8 mouse cellular contexts compared by ENCODE assay signal in genomic region chr11:107510362-107511269, GRCm38 (mm10). TPM values are rescaled to one million over a fixed set of nuclear protein-coding genes. Genes with fewer than 3 reads are reported as not detected.
DNase-seq lines count a peak whose midpoint lies in the region; ATAC-seq and TF ChIP-seq lines count a peak whose summit lies in the region.

No protein-coding gene starts in this region.

- TF ChIP-seq POLR2A in myocyte (IDR thresholded peaks at IDR 0.05; ENCODE audit: insufficient read length, low read depth): no peak

- no peak overlapping the region for H3ac ChIP-seq in myocyte (ENCODE audit: control insufficient read depth, insufficient read length)

- H3K27me3 ChIP-seq in forebrain, embryonic 16.5 days (replicated peaks; ENCODE audit: control insufficient read depth, insufficient read depth, low read length): no peaks in the 10 kb centered on the region
- H3K27me3 ChIP-seq in hindbrain, embryonic 13.5 days: peaks cover 14% of the 10 kb centered on the region; the same call in 1 of the 2 replicates
- no peaks in the 10 kb centered on the region for H3K27me3 ChIP-seq in liver, embryonic 13.5 days
- no peaks in the 10 kb centered on the region for H3K27me3 ChIP-seq in myocyte (ENCODE audit: control insufficient read depth, insufficient read depth, insufficient read length)

- WGBS in forebrain, embryonic 16.5 days: 7% methylated on average over 18 of the region's 18 CpGs
- whole genome bisulfite sequencing in hindbrain, embryonic 13.5 days: 3% methylated on average over 18 of the region's 18 CpGs
- 3% methylated on average over 18 of the region's 18 CpGs for WGBS in liver, embryonic 13.5 days (ENCODE audit: insufficient replicate concordance)

- DNase-seq in 3134 (ENCODE audit: extremely low read depth, insufficient read length, low spot score): peak; percentile 23
- DNase-seq in ZHBTc4 (ENCODE audit: low read depth, low spot score): peak; percentile 100
- no peak for DNase-seq in liver, embryonic 13.5 days
- no peak for DNase-seq in layer of hippocampus, adult 2 months (ENCODE audit: low spot score in 2 of 2)

- H3K4me2 ChIP-seq in forebrain, embryonic 16.5 days (ENCODE audit: low read length): 0 out of 2 replicates have a peak overlapping the region, but pooled peaks have one; percentile 4
- H3K4me2 ChIP-seq in hindbrain, embryonic 13.5 days: peak overlapping the region; percentile 18
- peak overlapping the region; percentile 44 for H3K4me2 ChIP-seq in liver, embryonic 13.5 days
- peak overlapping the region; percentile 46 for H3K4me2 ChIP-seq in myocyte (ENCODE audit: low read depth)

- no peaks in the 10 kb centered on the region for H3K79me2 ChIP-seq in myocyte (ENCODE audit: control insufficient read depth, insufficient read depth)

- H3K36me3 ChIP-seq in forebrain, embryonic 16.5 days (ENCODE audit: control insufficient read depth, insufficient read depth): no peaks in the 10 kb centered on the region
- H3K36me3 ChIP-seq in hindbrain, embryonic 13.5 days: no peaks in the 10 kb centered on the region
- H3K36me3 ChIP-seq in liver, embryonic 13.5 days: no peaks in the 10 kb centered on the region
- H3K36me3 ChIP-seq in myocyte (ENCODE audit: control insufficient read depth, insufficient read depth): no peaks in the 10 kb centered on the region

- peaks cover 6% of the 10 kb centered on the region; the same call in 1 of the 2 replicates for H3K4me1 ChIP-seq in forebrain, embryonic 16.5 days (replicated peaks; ENCODE audit: control insufficient read depth, insufficient read depth, low read length)
- peaks cover 18% of the 10 kb centered on the region for H3K4me1 ChIP-seq in hindbrain, embryonic 13.5 days (replicated peaks)
- peaks cover 21% of the 10 kb centered on the region for H3K4me1 ChIP-seq in liver, embryonic 13.5 days (replicated peaks)

- TF ChIP-seq CTCF in layer of hippocampus, adult 2 months (conservative IDR thresholded peaks at IDR 0.05): no peak

- no peaks in the 10 kb centered on the region for H3K9me3 ChIP-seq in forebrain, embryonic 16.5 days (ENCODE audit: control insufficient read depth, low read length)
- H3K9me3 ChIP-seq in hindbrain, embryonic 13.5 days: no peaks in the 10 kb centered on the region
- no peaks in the 10 kb centered on the region for H3K9me3 ChIP-seq in liver, embryonic 13.5 days (replicated peaks)

- ATAC-seq in forebrain, embryonic 16.5 days: 0 out of 2 replicates have a peak, but pooled peaks have one; percentile 31
- ATAC-seq in hindbrain, embryonic 13.5 days (ENCODE audit: low FRiP score): no peak
- ATAC-seq in liver, embryonic 13.5 days (ENCODE audit: low read depth): peak; percentile 56
- no peak for ATAC-seq in inflammation-experienced regulatory T-cells, adult 6 months

- no peak overlapping the region for H3K4me3 ChIP-seq in forebrain, embryonic 16.5 days (replicated peaks; ENCODE audit: low read length)
- no peak overlapping the region for H3K4me3 ChIP-seq in hindbrain, embryonic 13.5 days
- H3K4me3 ChIP-seq in liver, embryonic 13.5 days (replicated peaks): peak overlapping the region; percentile 16; the same call in 1 of the 2 replicates
- no peak overlapping the region for H3K4me3 ChIP-seq in myocyte
- H3K4me3 ChIP-seq in layer of hippocampus, adult 2 months: no peak overlapping the region

- H3K27ac ChIP-seq in forebrain, embryonic 16.5 days (ENCODE audit: low read length): no peak overlapping the region
- no peak overlapping the region for H3K27ac ChIP-seq in hindbrain, embryonic 13.5 days
- no peak overlapping the region for H3K27ac ChIP-seq in liver, embryonic 13.5 days
- H3K27ac ChIP-seq in layer of hippocampus, adult 2 months: no peak overlapping the region

- no peak overlapping the region for H3K9ac ChIP-seq in forebrain, embryonic 16.5 days (replicated peaks; ENCODE audit: low read depth, low read length)
- H3K9ac ChIP-seq in hindbrain, embryonic 13.5 days: peak overlapping the region; percentile 46; the same call in 1 of the 2 replicates
- peak overlapping the region; percentile 37; the same call in 1 of the 2 replicates for H3K9ac ChIP-seq in liver, embryonic 13.5 days

TF ChIP-seq in myocyte, 11 proteins besides CTCF, POLR2A, EP300 and RAD21:
- TF ChIP-seq CEBPB (IDR thresholded peaks at IDR 0.05; ENCODE audit: insufficient read depth, poor library complexity, severe bottlenecking) (no peak), MYOD1 (IDR thresholded peaks at IDR 0.05; ENCODE audit: control insufficient read depth in 1 of 3, insufficient read length in 2 of 3, low read depth in 2 of 3) (no peak), REST (IDR thresholded peaks at IDR 0.05; ENCODE audit: insufficient read depth, insufficient read length) (no peak), TCF3 (IDR thresholded peaks at IDR 0.05; ENCODE audit: insufficient read length, low read depth) (no peak), E2F4 (IDR thresholded peaks at IDR 0.05; ENCODE audit: insufficient read depth) (no peak), MAX (IDR thresholded peaks at IDR 0.05; ENCODE audit: low read depth) (no peak), POLR2AphosphoS2 (IDR thresholded peaks at IDR 0.05; ENCODE audit: insufficient read length, low read depth) (no peak), TCF12 (IDR thresholded peaks at IDR 0.05; ENCODE audit: insufficient read depth, poor library complexity, severe bottlenecking) (no peak), MYOG (IDR thresholded peaks at IDR 0.05; ENCODE audit: control insufficient read depth in 1 of 3, insufficient read depth in 1 of 3, insufficient read length in 2 of 3, low read depth in 2 of 3) (no peak), SRF (IDR thresholded peaks at IDR 0.05; ENCODE audit: control insufficient read depth, insufficient read length, low read depth) (no peak), USF1 (IDR thresholded peaks at IDR 0.05; ENCODE audit: low read depth) (no peak)
TF ChIP-seq in myocyte: peak in this region for 0.

RNA-seq across cellular contexts. Expression of gene Psmd12, which starts 31.3 kb away (rescaled TPM):
- polyA plus RNA-seq in forebrain, embryonic 16.5 days (2015; fragmentation: Nextera tagmentation; extraction: Ambion mirVana): 148 and 153 TPM in 2 replicates
- 158 and 163 TPM in 2 replicates for polyA plus RNA-seq in hindbrain, embryonic 13.5 days (2015; fragmentation: Nextera tagmentation; extraction: Ambion mirVana)
- polyA plus RNA-seq in liver, embryonic 13.5 days (2015; fragmentation: Nextera tagmentation; extraction: Ambion mirVana): 134 and 159 TPM in 2 replicates
- 66.3 TPM for polyA plus RNA-seq in myocyte (2012; fragmentation: generic; extraction: Trizol)
- 100 to 1,000 TPM; 115 to 161 (median 118) TPM for polyA plus RNA-seq in inflammation-experienced regulatory T-cells, adult 6 months (2017; shearing (Covaris generic))
- total RNA-seq in layer of hippocampus, adult 2 months (2021): 10 to 100 TPM; 65.9 to 69.3 TPM

RNA-seq across cellular contexts. Expression of gene Helz, which starts 37.1 kb away (rescaled TPM):
- 19.9 and 20.4 TPM in 2 replicates for polyA plus RNA-seq in forebrain, embryonic 16.5 days (2015; fragmentation: Nextera tagmentation; extraction: Ambion mirVana)
- 16.2 and 17.7 TPM in 2 replicates for polyA plus RNA-seq in hindbrain, embryonic 13.5 days (2015; fragmentation: Nextera tagmentation; extraction: Ambion mirVana)
- polyA plus RNA-seq in liver, embryonic 13.5 days (2015; fragmentation: Nextera tagmentation; extraction: Ambion mirVana): 5.4 and 7.1 TPM in 2 replicates
- polyA plus RNA-seq in myocyte (2012; fragmentation: generic; extraction: Trizol): 5.8 TPM
- polyA plus RNA-seq in inflammation-experienced regulatory T-cells, adult 6 months (2017; shearing (Covaris generic)): 10 to 100 TPM; 22.5 to 30.6 (median 22.6) TPM
- 10 to 100 TPM; 44.9 to 51.5 TPM for total RNA-seq in layer of hippocampus, adult 2 months (2021)

RNA-seq across cellular contexts. Expression of gene Pitpnc1, which starts 40.1 kb away (rescaled TPM):
- 51.3 and 51.6 TPM in 2 replicates for polyA plus RNA-seq in forebrain, embryonic 16.5 days (2015; fragmentation: Nextera tagmentation; extraction: Ambion mirVana)
- 33.9 and 35.2 TPM in 2 replicates for polyA plus RNA-seq in hindbrain, embryonic 13.5 days (2015; fragmentation: Nextera tagmentation; extraction: Ambion mirVana)
- polyA plus RNA-seq in liver, embryonic 13.5 days (2015; fragmentation: Nextera tagmentation; extraction: Ambion mirVana): 7.4 and 8.3 TPM in 2 replicates
- 0.74 TPM for polyA plus RNA-seq in myocyte (2012; fragmentation: generic; extraction: Trizol)
- polyA plus RNA-seq in inflammation-experienced regulatory T-cells, adult 6 months (2017; shearing (Covaris generic)): 100 to 1,000 TPM in 2 of 3 experiments, 10 to 100 TPM in 1; 72.1 to 124 (median 106) TPM
- total RNA-seq in layer of hippocampus, adult 2 months (2021): 10 to 100 TPM; 54.3 to 60.0 TPM

Comparison
In these comparisons a context has a peak if more than half of its experiments do, and no peak if none do; other contexts are left out.
1. DNase-seq: peak in 3134 (single experiment) and ZHBTc4 (single experiment); none in liver, embryonic 13.5 days (single experiment) and layer of hippocampus, adult 2 months (0 of 2).
2. ATAC-seq: peak in forebrain, embryonic 16.5 days (single experiment) and liver, embryonic 13.5 days (single experiment); none in hindbrain, embryonic 13.5 days (single experiment) and inflammation-experienced regulatory T-cells, adult 6 months (single experiment).
3. Peak in every context shown above with its lines, with median percentiles within 50 percentile points of each other: H3K4me2 ChIP-seq.